Comparison of ENCODE assay signal across 28 mouse cellular contexts in the genomic region with DNA sequence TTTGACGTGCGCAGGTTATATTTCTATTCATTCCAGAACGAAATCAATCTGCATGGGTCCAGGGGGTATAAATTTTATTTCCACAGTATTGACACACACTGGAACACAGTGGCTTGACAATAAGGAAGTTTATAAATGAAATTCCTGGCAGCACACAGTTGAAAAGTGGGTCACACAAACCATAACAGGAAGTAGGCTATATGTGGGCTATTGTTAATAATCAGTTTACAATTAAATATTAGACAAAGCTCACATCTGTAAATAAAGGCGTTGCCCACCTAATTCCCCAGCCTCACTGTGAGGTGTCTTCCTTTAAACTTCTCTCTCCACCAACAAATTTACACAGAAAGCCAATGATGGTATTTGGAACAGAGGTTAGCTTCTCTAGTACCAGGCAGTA.
"Had no signal": no experiment of that assay in that cellular context is flagged by ENCODE, and none has a peak within 500 bp of the region (broad histone marks: within the 10 kb centered on the region; RNA-seq: fewer than 3 reads in every experiment).

No protein-coding gene starts in this region.

- H3K9ac ChIP-seq: embryonic facial prominence, embryonic 12.5 days; embryonic facial prominence, embryonic 13.5 days; embryonic facial prominence, embryonic 15.5 days; forebrain, embryonic 12.5 days; forebrain, embryonic 13.5 days; forebrain, embryonic 15.5 days; forebrain, postnatal 0 days had no signal

- H3K27ac ChIP-seq: embryonic facial prominence, embryonic 10.5 days; embryonic facial prominence, embryonic 12.5 days; embryonic facial prominence, embryonic 13.5 days; embryonic facial prominence, embryonic 15.5 days; forebrain, embryonic 10.5 days; forebrain, embryonic 12.5 days; forebrain, embryonic 13.5 days; forebrain, embryonic 15.5 days; gastrocnemius, adult 2 months had no signal

- ATAC-seq: forebrain, embryonic 13.5 days; forebrain, embryonic 14.5 days; forebrain, embryonic 15.5 days; forebrain, embryonic 16.5 days; forebrain, postnatal 0 days had no signal

- H3K36me3 ChIP-seq: embryonic facial prominence, embryonic 10.5 days; embryonic facial prominence, embryonic 12.5 days; embryonic facial prominence, embryonic 13.5 days; embryonic facial prominence, embryonic 15.5 days; forebrain, embryonic 10.5 days; forebrain, embryonic 12.5 days; forebrain, embryonic 15.5 days had no signal

- H3K27me3 ChIP-seq: embryonic facial prominence, embryonic 12.5 days; embryonic facial prominence, embryonic 13.5 days; embryonic facial prominence, embryonic 15.5 days; forebrain, embryonic 12.5 days; forebrain, embryonic 13.5 days; forebrain, embryonic 15.5 days had no signal

- H3K4me1 ChIP-seq: embryonic facial prominence, embryonic 10.5 days; embryonic facial prominence, embryonic 12.5 days; embryonic facial prominence, embryonic 13.5 days; embryonic facial prominence, embryonic 15.5 days; forebrain, embryonic 10.5 days; forebrain, embryonic 12.5 days; forebrain, embryonic 13.5 days; forebrain, embryonic 15.5 days had no signal

- H3K4me3 ChIP-seq: embryonic facial prominence, embryonic 10.5 days; embryonic facial prominence, embryonic 12.5 days; embryonic facial prominence, embryonic 13.5 days; embryonic facial prominence, embryonic 15.5 days; erythroblast, embryonic 14.5 days; forebrain, embryonic 10.5 days; forebrain, embryonic 12.5 days; forebrain, embryonic 13.5 days; forebrain, embryonic 15.5 days; gastrocnemius, adult 2 months had no signal

- H3K4me2 ChIP-seq: embryonic facial prominence, embryonic 12.5 days; embryonic facial prominence, embryonic 13.5 days; embryonic facial prominence, embryonic 15.5 days; forebrain, embryonic 12.5 days; forebrain, embryonic 13.5 days; forebrain, embryonic 15.5 days had no signal

- H3K9me3 ChIP-seq: embryonic facial prominence, embryonic 10.5 days; embryonic facial prominence, embryonic 12.5 days; embryonic facial prominence, embryonic 13.5 days; embryonic facial prominence, embryonic 15.5 days; forebrain, embryonic 10.5 days; forebrain, embryonic 12.5 days; forebrain, embryonic 13.5 days; forebrain, embryonic 15.5 days had no signal

- DNase-seq: cerebellum, adult 18-20 months; cerebellum, adult 2 months; cerebellum, adult 8-10 months; cerebellum, adult 9-10 months; cerebellum, adult 9-11 months; cerebellum, postnatal 10 days; cerebellum, postnatal 14 days; cerebellum, postnatal 25 days; cerebellum, postnatal 36 days; embryo, embryonic 11 days; forebrain, postnatal 0 days; gastrocnemius, adult 2 months; gastrocnemius, postnatal 10 days; gastrocnemius, postnatal 14 days; gastrocnemius, postnatal 25 days; gastrocnemius, postnatal 36 days; heart, adult 18-20 months had no signal
